Mouse (Mus musculus) thymus, adult 2 months (tissue): ENCODE data around the gene Fxyd4.

Experiments used
- CTCF ChIP-seq: fragments of 200-500 bp; IDR thresholded peaks from 2 replicates; pipeline ENCODE4 v1.5.1; 2012; ENCODE audit warnings: mild to moderate bottlenecking, control low read depth, low read length, moderate library complexity, borderline replicate concordance; ENCODE audit not compliant: control insufficient read depth, poor library complexity, insufficient read depth; ENCODE audit errors: extremely low read depth
- POLR2A ChIP-seq: fragments of 200-500 bp; IDR thresholded peaks from 2 replicates; pipeline ENCODE4 v1.6.1; 2012; ENCODE audit warnings: mild to moderate bottlenecking, low read length, control low read depth, moderate library complexity; ENCODE audit not compliant: control insufficient read depth, poor library complexity, insufficient read depth; ENCODE audit errors: extremely low read depth

DNA sequence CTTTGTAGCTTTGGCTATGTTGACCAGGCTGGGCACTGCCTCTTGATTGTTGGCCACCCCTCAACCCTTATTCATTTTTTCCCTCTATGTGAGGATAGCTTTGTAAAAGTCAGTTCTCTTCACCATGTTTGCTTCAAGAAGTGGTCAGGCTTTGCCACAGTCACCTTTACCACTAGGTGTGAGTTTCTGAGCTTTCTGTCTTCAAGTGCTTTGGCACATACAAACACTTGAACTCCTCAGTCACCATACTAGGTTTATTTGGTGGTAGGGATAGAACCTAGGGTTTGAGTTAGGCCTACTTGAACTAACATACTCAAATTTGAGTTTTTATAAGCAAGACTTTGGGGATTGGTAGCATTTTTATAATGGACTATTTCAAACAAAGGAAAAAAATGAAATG is 23.0 kb downstream of the Fxyd4 start:
- no peak for TF ChIP-seq CTCF
- TF ChIP-seq POLR2A, result no peak
